Mouse (Mus musculus) heart, adult 9 months (tissue): ENCODE measurements at regions not wholly inside any gene's neighbourhood (a gene's known extent, or its start where the extent isn't known, plus 50 kb on each side); places are given as distances from the start of the nearest gene placed in this dataset.
A peak's percentile ranks its signal among the peaks of the same experiment; 100 is the strongest.

Experiments used
- DNase-seq, 2 experiments: peaks; one replicate each; pipeline ENCODE4 v3.0.0; 2022; ENCODE audit warnings: low spot score in 2 of 2

DNA sequence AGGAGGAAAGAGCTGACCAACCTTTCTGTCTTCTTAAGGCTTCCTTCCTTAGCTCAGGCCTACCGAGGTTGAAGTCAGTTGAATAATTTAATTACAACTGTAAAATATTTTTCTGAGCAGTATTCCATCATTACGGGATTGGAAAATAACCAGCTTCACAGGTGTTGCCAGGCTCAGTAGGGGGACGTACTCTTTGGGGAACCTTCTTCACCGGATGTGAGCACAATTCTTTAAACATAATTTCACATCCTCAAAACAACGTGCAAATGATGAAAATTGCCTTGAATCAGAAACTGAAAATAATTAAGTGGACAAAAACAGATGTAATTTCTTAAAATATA, 515.9 kb downstream of the Tns3 start:
- DNase-seq: no peak

DNA sequence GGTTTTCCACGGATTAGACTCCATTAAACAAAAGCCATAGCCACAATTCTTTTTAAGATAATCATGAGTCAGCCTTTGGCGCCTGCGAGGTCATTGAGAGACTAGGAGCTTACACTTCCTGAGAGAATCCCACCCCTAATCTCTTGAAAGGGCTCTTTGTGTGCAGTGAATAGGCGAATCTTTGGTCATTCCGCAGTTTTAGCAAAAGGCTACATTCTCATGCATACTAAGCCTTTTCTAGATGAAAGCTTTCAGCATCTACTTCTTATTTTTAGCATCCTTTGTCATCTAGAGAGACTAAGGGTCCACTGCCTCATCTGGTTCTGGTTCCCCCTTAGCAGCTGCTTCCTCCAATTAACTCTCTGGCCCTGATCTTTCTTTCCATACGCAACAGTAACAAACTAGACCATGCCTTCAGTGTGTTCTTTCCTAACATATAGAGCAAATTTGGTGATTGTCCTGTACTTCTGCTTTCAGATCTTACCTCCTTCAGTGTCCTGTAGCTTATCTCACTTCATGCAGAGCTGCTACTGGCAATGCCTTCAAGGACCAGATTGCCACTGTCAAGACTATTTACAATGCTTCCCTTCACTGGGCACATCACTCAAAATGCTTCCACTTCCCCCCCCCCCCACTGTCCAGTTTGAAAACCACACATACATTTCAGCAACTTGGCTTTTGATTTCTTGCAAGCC, 516.4 kb downstream of the Tns3 start:
- DNase-seq: no peak

DNA sequence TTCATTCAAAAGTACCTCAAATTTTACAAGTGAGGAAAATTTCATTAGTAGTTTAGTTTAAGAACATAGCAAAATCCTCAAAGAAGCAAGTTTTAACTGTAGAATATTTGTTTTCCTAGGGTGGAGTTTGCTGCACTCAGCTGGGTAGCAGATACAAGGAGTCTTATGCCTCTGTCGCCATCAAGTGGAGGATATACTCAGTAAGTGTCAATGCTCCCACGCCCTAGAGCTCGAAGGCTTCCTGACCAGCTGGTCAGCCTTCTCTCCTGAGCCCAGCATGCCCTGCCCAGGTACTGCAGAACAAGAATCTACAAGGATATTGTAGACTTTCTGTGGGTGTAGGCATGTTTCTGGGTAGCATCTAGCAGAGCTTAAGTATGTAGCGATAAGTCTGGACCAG, 527.0 kb downstream of the Tns3 start:
- DNase-seq: peak; percentile 7 to 22

DNA sequence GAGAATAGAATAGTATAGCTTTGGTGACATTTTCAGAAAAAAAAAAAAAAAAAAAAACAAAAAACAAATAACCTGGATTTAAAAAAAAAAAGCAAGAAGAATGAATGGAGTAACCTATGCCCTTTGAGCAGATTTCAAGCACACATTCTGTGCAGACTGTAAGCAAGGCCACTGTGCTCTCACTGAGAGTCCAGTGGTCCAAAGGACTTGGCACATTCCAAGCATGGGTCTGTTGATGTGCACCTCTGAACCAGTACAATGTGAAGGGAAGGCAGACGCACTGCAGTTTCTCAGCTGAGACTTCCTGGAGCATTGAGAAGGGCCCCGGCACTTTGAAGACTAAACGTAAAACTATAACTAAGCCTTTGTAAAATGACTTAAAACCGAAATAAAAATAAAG, 527.7 kb downstream of the Tns3 start:
- no peak for DNase-seq

DNA sequence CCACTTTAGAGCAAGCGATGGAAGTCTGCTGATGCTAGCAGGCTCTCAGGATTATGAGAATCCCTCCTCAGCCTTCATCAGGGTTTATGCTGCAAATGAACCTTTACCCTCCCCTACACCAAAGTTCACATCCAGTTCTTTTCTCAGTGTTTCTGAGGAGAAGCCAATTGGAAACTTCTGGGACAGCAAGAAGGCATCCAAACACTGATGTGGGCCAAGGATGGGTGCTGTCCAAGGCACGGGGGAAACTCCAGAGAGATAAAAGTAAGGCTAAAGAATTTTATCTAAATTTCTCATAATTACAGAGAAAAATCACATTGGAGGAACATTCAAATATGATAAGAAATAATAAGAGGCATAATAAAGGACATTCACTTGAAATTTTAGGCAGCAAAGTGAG, 555.0 kb downstream of the Tns3 start:
- peak; percentile 38 to 57 for DNase-seq

DNA sequence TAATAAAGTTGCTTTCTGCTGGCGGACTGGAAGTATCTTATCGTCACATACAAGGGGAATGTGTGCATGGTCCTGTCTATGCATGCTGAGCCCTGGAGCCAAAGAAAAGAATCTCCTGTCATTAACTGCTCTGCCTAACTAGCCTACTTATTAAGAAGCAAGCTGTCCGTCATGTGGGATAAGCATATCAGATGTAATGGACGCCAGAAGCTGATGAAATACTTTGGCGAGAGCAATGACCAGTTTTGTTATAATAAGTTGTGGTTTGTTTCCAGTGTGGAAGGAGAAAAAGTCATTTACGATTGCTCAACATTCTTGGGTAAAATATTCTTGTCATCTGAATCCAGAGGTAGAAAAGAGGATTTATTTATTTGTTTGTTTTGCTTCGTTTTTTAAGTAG, 563.2 kb downstream of the Tns3 start:
- DNase-seq: peak; percentile 32 to 62

DNA sequence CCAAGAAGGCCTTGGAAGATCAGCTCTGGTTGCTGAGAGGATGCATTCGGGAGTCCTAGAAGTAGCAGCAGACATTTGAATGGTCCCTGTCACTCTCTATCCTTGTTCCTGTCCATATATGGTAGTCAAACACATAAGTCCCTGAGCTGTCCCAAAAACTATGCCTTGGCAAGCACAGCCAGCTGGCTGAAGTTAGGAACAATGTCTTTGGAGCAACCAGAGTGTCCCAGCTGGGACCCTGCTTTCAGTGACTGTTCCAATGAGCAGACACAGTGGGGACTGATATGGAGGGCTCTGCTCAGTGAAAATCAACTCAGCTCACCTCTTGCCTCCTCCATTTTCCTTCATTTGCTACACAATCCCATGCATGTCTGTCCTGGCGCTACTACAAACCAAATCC, 580.0 kb downstream of the Tns3 start:
- DNase-seq: peak in 1 of 2 experiments; percentile 9

DNA sequence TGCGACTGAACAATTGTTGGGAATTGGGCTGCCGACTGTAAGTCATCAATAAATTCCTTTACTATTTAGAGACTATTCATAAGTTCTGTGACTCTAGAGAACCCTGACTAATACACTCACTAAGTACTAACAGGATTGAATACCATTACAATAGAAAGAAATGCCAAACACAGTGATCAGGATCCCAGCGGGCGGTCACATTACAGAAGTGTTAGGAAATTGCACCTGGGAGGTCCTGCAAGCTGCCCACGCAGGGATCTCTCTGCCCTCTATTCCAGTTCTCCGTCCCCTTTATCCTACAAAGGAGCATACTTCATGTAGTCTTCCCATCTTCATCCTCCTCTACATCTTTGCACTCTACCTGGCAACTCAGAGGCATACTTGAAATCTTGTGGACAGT, 581.5 kb downstream of the Tns3 start:
- no peak for DNase-seq

DNA sequence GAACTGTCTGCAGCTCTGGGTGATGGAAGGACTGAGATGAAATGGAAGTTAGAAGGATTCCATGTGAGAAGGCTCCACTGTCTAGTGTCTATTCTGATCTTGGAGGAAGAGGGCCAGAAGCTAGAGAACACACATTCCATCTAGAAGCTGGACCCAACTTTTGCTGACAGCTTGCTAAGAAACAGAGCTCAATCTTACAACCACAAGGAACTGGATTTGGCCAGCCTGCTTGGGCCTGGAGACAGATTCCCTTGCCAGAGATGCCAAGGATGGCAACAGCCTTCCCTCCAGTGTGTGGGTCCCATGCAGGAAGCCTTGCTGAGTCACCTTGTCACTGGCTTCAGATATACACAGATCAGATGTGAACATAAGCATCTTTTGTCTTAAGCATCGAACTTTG, 591.0 kb downstream of the Tns3 start:
- DNase-seq: peak; percentile 15 to 17

DNA sequence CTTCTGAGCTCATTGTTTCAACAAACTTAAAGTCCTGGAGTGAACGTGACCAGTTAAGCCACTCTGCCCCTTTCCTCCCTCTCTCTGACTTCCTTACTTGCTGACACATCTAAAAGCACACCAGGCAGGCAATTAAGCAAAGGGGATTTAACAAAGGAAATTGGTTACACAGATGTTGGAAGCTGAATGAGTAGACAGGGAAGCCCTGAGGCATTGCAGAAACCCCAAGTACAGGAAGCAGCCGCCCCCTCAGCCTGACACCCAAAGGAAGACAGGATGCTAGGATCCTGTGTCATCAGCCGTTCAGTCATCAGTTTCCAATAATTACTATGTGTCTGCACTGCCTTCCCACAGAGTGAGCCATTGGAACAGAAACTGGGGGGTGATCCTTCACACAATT, 595.5 kb downstream of the Tns3 start:
- DNase-seq: peak in 1 of 2 experiments; percentile 31

DNA sequence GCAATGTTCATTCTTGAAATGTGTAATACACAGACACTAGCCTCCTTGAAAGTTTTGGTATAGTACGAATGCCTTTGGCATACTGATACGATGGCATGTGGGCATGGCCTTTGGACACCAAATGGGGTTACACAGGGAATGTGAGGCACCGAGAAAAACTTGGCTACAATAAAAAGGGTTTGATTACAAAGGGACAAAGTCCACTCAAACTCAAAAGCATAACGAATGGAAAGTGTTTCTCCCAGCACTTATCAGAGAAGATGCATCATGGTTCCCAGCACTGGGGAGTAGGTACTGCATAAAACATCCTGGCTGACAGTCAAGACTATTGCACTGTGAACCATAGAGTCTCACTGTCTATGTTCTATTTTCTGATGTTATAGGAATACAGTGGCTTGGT, 597.0 kb downstream of the Tns3 start:
- DNase-seq: no peak

DNA sequence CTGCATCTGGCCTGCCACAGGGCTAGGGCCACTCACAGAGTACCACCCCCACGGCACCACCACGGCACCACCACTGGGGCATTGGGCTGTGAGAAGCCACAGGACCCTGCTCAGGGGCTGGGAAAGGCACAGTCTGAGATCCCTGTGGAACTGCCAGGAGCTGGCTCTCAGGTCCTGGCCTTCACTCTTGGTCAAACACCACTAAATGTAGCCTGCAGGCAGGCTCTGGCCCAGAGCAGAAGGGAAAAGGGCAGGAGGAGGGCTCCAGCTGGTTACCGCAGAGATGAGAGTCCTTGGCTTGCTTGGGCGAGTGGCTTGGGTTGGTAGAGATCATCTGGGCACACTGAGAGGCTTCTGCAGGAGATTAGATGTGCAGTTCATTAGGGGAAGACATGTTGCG, 598.5 kb downstream of the Tns3 start:
- DNase-seq: no peak

DNA sequence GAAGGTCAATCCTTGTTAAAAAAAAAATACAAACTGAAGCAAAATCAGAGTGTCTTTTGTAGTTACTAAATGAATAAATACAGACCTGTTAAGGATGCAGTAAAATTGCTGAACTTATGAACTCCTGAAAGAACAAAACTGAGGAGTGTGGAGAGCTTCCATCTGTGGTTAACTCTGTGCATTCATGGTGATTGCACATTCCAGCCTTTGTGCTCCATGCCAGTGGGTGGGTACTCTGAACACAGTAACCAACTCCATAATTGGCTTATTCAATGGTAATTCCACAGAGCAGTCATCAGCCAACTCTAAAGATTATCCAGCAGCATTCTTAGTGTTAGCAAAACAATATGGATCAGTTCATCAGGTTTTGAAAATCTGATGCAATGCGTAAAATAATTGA, 599.2 kb downstream of the Tns3 start:
- DNase-seq: no peak

DNA sequence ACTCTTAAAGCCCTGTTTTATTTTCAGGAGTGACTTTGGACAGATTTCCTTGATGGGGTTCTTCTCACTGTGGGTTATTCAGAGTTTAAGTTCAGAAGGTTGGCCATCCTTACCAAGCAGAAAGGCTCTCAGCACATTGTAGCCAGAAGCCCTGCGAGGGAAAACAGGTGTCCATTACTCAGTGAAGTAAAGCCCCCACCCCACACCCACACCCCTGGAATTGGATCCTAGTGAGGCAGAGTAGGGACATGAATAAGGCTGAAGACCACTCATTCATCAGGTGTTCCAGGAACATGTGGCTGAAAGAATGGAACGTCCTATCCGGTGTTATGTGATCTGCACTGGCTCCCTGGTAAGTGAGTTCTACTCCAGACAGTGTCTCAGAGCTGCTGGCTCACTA, 602.3 kb downstream of the Tns3 start:
- no peak for DNase-seq

DNA sequence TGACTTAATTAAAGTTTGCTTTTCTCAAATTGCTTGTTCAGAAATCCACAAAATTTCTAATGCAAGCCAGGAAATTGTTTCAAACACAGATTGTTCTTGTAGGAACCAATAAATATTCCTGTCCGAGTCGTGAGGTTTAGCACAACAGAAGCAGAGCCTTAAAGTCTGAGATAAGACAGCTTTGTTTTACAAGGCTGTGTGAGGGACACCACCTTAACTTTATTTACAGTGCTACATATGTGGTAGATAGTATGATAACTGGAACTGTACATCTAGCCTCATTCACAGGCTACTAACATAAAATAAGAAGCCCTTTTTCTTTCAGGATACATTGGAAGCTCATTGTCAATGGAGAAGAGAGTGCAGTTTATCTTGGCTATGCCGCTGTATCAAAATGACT, 602.8 kb downstream of the Tns3 start:
- DNase-seq: no peak

DNA sequence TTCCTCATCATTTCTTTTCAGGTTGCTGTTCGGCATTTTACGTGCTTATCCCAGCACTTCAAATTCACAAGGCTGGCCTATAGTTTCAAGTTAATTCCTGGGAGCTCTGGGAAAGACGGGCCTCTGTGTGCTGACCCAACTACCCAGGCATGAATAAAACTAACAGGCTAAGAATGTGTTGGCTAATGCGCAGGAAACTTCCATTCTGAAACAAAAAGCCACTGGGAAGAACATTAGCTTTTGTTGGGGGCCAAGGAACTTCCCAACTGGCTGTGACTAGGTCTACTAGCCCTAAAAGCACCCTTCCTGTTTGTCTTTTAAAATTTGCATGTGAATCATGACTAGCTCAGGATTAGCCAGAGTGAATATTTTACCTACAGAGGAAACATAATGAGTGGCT, 612.8 kb downstream of the Tns3 start:
- no peak for DNase-seq

DNA sequence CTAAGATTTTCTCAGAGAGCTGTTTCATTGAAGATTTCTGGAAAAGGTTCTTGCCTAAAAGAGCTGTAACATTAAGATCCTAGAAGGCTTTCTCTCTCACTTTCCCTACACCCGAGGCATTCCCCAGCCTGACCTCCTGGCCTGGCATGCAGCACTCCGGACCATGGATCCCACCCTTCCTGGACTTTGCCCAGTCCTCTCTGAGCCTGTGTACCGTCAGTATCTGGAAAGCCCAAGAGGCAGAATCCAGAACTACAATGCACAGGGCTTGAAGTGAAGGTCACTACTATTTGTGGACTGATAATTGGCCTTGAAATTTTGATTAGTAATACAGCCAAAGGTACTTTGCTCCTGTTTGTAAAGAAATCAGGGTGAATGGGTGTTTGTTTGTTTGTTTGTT, 619.2 kb downstream of the Tns3 start:
- DNase-seq: no peak

DNA sequence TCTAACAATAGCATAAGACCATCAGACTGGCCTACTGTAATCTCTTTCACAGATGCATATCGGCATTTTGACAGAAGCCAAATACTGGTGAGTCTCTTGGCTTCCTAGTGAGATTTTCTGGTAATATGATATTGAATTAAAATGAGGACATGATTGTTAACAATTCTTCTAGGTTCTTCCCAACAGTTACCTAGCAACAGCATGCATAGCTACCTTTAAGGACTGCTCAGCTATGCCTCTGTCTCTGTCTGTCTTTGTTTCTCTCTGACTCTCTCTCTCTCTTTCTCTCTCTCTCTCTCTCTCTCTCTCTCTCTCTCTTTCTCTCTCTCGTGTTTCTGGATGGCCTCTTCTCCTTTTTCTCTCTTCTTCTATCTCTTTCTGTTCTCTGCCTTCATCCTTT, 634.2 kb downstream of the Tns3 start:
- DNase-seq: no peak

DNA sequence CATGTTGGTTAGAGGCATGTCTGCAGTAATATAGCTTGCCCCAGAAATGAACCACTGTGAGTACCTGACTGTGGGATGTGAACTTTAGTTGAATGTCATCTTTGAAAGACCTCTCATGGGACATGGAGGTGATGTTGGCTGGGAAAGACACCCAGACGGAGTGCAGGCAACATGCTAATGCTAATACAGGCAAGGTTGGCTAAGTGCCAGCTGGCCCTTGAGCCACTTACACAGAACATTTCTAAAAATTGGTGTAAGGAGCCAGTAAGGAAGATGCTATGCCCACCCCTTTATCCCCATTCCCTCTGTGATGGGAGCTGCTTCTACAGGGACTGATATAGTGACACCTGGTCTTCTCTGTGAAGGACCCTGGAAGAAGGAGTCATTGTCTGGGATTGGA, 656.5 kb downstream of the Tns3 start:
- DNase-seq: no peak

DNA sequence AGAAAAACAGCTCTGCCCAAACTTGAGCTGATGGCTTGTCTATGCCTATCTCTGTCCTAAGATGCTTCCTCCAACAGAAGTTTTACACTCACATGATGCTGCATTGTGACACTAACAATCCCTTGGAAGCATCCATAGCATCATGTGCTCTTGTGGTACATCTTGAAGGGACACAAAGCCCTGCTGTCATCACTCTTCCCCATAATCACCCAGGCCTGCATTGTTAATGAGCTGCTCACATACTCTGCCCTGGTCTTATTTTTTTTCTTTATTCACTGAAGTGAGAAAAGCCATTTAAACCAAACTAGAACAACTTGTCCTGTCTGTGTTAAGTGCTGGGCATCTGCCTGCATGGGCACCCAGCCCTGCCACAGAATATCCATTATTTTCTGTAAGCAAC, 683.3 kb downstream of the Tns3 start:
- no peak for DNase-seq

DNA sequence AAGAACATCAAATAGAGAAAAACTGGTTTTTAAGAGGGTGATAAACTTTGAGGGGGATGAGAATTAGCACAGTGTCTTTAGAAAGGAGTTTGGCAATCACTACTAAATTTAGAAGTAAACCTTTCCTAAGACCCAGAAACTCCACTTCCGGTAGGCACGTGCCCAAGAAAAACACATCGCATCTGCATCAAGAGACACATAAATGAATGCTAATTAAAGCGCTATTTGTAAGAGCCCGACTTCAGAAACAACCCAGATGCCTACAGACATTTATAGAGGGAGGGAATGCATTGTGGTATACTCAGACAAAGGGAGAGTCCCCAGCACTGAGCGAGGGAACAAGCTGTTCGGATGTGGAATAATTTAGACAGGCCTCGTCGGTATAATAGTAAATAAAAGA, 688.5 kb downstream of the Tns3 start:
- DNase-seq: no peak

DNA sequence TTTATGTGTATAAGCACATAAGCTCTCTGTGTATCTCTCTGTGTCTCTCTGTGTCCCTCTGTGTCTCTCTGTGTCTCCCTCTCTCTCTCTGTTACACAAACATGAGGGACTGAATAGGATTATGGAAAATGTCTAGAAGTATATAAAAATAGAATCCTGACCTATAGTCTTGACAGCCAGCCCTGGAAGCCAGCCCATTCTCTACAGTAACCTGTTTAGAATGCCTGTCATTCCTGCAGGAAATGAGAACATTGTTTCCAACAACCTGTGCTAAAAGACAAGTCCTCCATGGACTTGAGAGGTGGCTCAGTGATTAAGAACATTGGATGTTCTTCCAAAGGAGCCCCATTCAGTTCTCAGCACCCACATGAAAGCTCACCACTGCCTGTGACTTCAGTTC, 714.4 kb downstream of the Tns3 start:
- no peak for DNase-seq

DNA sequence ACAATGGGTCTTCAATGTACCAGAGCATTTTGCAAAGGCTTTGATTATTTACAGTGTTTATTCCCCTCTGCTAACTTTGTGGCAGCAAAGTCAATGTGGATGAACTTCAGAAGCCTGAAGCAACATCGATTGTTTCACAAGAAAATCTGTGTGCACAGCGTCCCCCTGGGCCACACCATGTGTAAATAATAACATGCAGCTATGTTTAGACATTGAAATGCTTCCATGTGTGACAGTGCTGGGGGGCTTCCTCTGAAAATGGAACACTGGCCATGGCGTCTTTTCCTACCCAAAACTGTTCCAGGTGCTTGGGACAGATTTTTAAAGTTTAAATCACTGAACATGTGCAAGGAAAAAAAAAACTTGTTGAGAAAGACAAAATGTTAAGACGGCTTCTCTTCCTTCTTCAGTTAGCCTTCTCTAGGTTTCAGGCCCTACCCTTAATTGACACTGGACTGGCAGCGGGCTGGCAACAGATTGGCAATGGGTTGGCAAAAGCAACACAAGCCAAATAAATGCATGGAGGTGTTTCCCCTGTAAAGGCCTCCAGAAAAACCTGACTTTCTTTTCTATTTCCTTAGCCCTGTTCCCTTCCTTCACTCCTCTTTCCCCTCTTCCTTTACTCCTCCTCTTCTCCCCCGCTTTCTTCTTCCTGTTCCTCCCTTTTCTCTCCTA, 715.0 kb downstream of the Tns3 start:
- no peak for DNase-seq

DNA sequence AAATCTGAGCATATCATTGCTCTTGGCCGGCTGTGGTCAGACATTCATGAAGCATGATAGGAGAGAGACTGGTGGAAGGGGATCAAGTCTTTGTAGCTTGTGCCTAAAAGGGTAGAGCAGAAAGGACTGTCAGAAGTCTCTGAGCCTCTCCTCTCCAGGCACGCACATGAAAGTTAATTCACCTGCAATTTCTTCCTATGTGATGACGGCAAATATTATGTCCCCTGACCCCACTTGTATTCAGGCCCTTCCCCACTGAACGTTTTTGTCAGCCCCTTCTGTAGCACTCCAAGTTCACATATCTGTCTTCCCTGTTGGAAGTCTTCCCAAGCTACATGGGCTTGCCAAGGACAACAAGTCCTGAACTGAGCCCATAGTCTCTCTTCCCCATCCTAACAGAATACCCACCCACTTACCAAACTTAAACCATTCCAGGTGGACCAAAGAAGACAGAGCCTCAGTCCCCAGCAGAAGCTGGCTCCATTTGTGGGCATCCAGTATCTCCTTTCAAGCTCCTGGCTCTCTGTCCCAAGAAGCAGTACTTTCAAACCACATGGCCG, 719.3 kb downstream of the Tns3 start:
- peak; percentile 50 to 65 for DNase-seq
